Mouse (Mus musculus) stomach, postnatal 0 days (tissue): ENCODE measurements around the gene Sgpp1.

Source experiments
- CTCF ChIP-seq: IDR thresholded peaks from 2 replicates; pipeline ENCODE4 v1.5.1; 2016; ENCODE audit warnings: antibody characterized with exemption, low read depth, mild to moderate bottlenecking, moderate library complexity
- EP300 ChIP-seq: optimal IDR thresholded peaks from 2 replicates; pipeline ENCODE3; 2016; ENCODE audit warnings: antibody characterized with exemption

DNA sequence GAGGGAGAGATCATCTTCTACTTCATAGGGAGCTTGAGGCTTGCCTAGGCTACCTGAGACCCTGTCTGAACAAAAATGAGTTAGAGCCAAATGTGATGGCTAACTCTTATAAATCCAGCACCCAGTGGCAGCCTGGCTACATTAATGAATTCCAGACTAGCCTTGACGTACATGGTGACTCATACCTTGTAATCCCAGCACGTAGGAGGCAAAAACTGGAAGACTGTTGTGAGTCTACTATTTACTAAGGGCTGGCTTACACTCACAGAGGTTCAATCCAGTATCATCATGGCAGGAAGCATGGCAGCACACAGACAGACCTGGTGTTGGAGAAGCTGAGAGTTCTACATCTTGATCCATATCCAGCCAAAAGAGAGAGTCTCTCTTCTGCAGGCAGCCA is 52.7 kb downstream of the Sgpp1 start:
- TF ChIP-seq CTCF (no peak), EP300 (no peak)
